Mouse (Mus musculus) midbrain, postnatal 0 days (tissue): Measurements from ENCODE around the gene Plekhg6. TPM values are rescaled to one million over a fixed set of nuclear protein-coding genes. Genes with fewer than 3 reads are reported as not detected.

Experiments used
- ATAC-seq: fragments of 200-750 bp; cut with Nextera tagmentation; 2 replicates; pipeline ENCODE4 v1.8.0; 2017; ENCODE audit warnings: moderate number of reproducible peaks, mild to moderate bottlenecking, moderate TSS enrichment, moderate library complexity; ENCODE audit not compliant: low FRiP score
- DNase-seq: peaks from one replicate; pipeline ENCODE4 v3.0.0-alpha.2; 2015; ENCODE audit warnings: low spot score
- H3K27ac ChIP-seq: fragments of 300-500 bp; sonication (generic); 2 replicates; pipeline ENCODE4 v1.5.1; 2014; ENCODE audit warnings: low read depth, mild to moderate bottlenecking, low read length, mixed read lengths
- H3K27me3 ChIP-seq: fragments of 300-500 bp; sonication (generic); 2 replicates; pipeline ENCODE4 v1.6.1; 2014; ENCODE audit warnings: low read length, control low read depth, mixed read lengths; ENCODE audit not compliant: insufficient read depth
- H3K36me3 ChIP-seq: fragments of 300-500 bp; sonication (generic); 2 replicates; pipeline ENCODE4 v1.6.1; 2014; ENCODE audit warnings: low read length, control low read depth, mixed read lengths; ENCODE audit not compliant: insufficient read depth
- H3K4me1 ChIP-seq: fragments of 300-500 bp; sonication (generic); 2 replicates; pipeline ENCODE4 v1.6.1; 2014; ENCODE audit warnings: mild to moderate bottlenecking, control low read depth, antibody characterized with exemption, low read length, mixed read lengths; ENCODE audit not compliant: insufficient read depth
- H3K4me2 ChIP-seq: fragments of 300-500 bp; sonication (generic); 2 replicates; pipeline ENCODE4 v1.6.1; 2014; ENCODE audit warnings: low read depth, mild to moderate bottlenecking, low read length, mixed read lengths; ENCODE audit not compliant: poor library complexity, severe bottlenecking
- H3K4me3 ChIP-seq: fragments of 300-500 bp; sonication (generic); 2 replicates; pipeline ENCODE4 v1.5.1; 2014; ENCODE audit warnings: low read depth, mild to moderate bottlenecking, low read length, moderate library complexity
- H3K9ac ChIP-seq: fragments of 300-500 bp; sonication (generic); replicated peaks from 2 replicates; pipeline ENCODE4 v1.6.1; 2014; ENCODE audit warnings: mild to moderate bottlenecking, low read length, moderate library complexity, mixed read lengths; ENCODE audit not compliant: poor library complexity, severe bottlenecking
- H3K9me3 ChIP-seq: fragments of 300-500 bp; sonication (generic); 2 replicates; pipeline ENCODE4 v1.6.1; 2016; ENCODE audit warnings: low read length, control low read depth
- CTCF ChIP-seq: IDR thresholded peaks from 2 replicates; pipeline ENCODE4 v1.5.1; 2016; ENCODE audit warnings: antibody characterized with exemption, mild to moderate bottlenecking
- WGBS: fragments of 180-500 bp; shearing (Covaris S2); extraction: QIAGEN DNeasy Blood & Tissue Kit; methylation state at CpG from one replicate; pipeline ENCODE4 v1.1.7; 2014; 5-methylcytosine and 5-hydroxymethylcytosine counted together
- polyA plus RNA-seq: library from polyadenylated mRNA; unstranded; fragments of >200 nt; fragmentation: Nextera tagmentation; extraction: Ambion mirVana; gene quantifications from 2 replicates; pipeline ENCODE4 v1.2.1, GENCODE M21; 2015
- total RNA-seq: library from RNA; depleted of rRNA; stranded (reverse); fragments of >200 nt; gene quantifications from 2 replicates; pipeline ENCODE4 v1.2.3, GENCODE M21; 2014

Gene Plekhg6
- total and polyA plus RNA-seq, 2 experiments from 2014 or later = 0.22 to 0.35 TPM

GRCm38 (mm10) chr6:125352811-125353210 is 27.8 kb downstream of the Plekhg6 start:
- TF ChIP-seq CTCF = no peak
- no peak overlapping the region for H3K9ac ChIP-seq
- no peak overlapping the region for H3K4me3 ChIP-seq
- peaks cover 6% of the 10 kb centered on the region; the same call in 1 of the 2 replicates for H3K4me1 ChIP-seq
- 59% methylated on average over 4 of the region's 4 CpGs for WGBS
- no peak overlapping the region for H3K4me2 ChIP-seq
- no peaks in the 10 kb centered on the region for H3K36me3 ChIP-seq
- ATAC-seq (no peak), DNase-seq (no peak)
- H3K9me3 ChIP-seq = no peaks in the 10 kb centered on the region
- H3K27me3 ChIP-seq = peaks cover 7% of the 10 kb centered on the region; the same call in 1 of the 2 replicates
- no peak overlapping the region for H3K27ac ChIP-seq

- WGBS = 75% methylated on average over 5 of the region's 5 CpGs
- H3K36me3 ChIP-seq = no peaks in the 10 kb centered on the region
- H3K27ac ChIP-seq = no peak overlapping the region
- H3K4me1 ChIP-seq = peaks cover 6% of the 10 kb centered on the region; the same call in 1 of the 2 replicates
- no peak overlapping the region for H3K4me2 ChIP-seq
- ATAC-seq (no peak), DNase-seq (no peak)
- no peak overlapping the region for H3K9ac ChIP-seq
- H3K27me3 ChIP-seq = peaks cover 7% of the 10 kb centered on the region; the same call in 1 of the 2 replicates
- no peak overlapping the region for H3K4me3 ChIP-seq
- no peak for TF ChIP-seq CTCF
- no peaks in the 10 kb centered on the region for H3K9me3 ChIP-seq
These were observed 28.6 kb downstream of the Plekhg6 start for GRCm38 (mm10) chr6:125352046-125352384.

GRCm38 (mm10) chr6:125351368-125352045 is 29.1 kb downstream of the Plekhg6 start:
- Histone ChIP-seq H3K27me3 (peaks cover 7% of the 10 kb centered on the region; the same call in 1 of the 2 replicates), H3K4me3 (no peak overlapping the region), H3K36me3 (no peaks in the 10 kb centered on the region), H3K4me2 (no peak overlapping the region), H3K27ac (no peak overlapping the region), H3K9ac (no peak overlapping the region), H3K9me3 (no peaks in the 10 kb centered on the region), H3K4me1 (peaks cover 6% of the 10 kb centered on the region; the same call in 1 of the 2 replicates)
- no peak for ATAC-seq
- WGBS = 72% methylated on average over 8 of the region's 8 CpGs
- no peak for TF ChIP-seq CTCF
- peak; percentile 18 for DNase-seq

GRCm38 (mm10) chr6:125350995-125351324 is 29.6 kb downstream of the Plekhg6 start:
- WGBS = 90% methylated on average over 2 of the region's 2 CpGs
- peak overlapping the region; percentile 46 for H3K4me2 ChIP-seq
- peaks cover 7% of the 10 kb centered on the region; the same call in 1 of the 2 replicates for H3K27me3 ChIP-seq
- no peak overlapping the region for H3K9ac ChIP-seq
- H3K36me3 ChIP-seq = no peaks in the 10 kb centered on the region
- H3K4me3 ChIP-seq = no peak overlapping the region
- ATAC-seq (no peak), DNase-seq (no peak)
- peaks cover 6% of the 10 kb centered on the region; the same call in 1 of the 2 replicates for H3K4me1 ChIP-seq
- no peak overlapping the region for H3K27ac ChIP-seq
- no peaks in the 10 kb centered on the region for H3K9me3 ChIP-seq
- TF ChIP-seq CTCF = no peak

- no peak for ATAC-seq
- 21% methylated on average over 20 of the region's 20 CpGs for WGBS
- Histone ChIP-seq H3K27ac (peak overlapping the region; percentile 32; the same call in 1 of the 2 replicates), H3K9me3 (no peaks in the 10 kb centered on the region), H3K36me3 (no peaks in the 10 kb centered on the region), H3K4me1 (peaks cover 6% of the 10 kb centered on the region; the same call in 1 of the 2 replicates), H3K27me3 (peaks cover 7% of the 10 kb centered on the region; the same call in 1 of the 2 replicates), H3K4me2 (peak overlapping the region; percentile 46), H3K4me3 (peak overlapping the region; percentile 29), H3K9ac (no peak overlapping the region)
- no peak for TF ChIP-seq CTCF
- DNase-seq = no peak
These were observed 30.2 kb downstream of the Plekhg6 start for GRCm38 (mm10) chr6:125350231-125350994.
